Mouse (Mus musculus): ENCODE measurements at regions not wholly inside any gene's neighbourhood (a gene's known extent, or its start where the extent isn't known, plus 50 kb on each side); places are given as distances from the start of the nearest gene placed in this dataset.

DNA sequence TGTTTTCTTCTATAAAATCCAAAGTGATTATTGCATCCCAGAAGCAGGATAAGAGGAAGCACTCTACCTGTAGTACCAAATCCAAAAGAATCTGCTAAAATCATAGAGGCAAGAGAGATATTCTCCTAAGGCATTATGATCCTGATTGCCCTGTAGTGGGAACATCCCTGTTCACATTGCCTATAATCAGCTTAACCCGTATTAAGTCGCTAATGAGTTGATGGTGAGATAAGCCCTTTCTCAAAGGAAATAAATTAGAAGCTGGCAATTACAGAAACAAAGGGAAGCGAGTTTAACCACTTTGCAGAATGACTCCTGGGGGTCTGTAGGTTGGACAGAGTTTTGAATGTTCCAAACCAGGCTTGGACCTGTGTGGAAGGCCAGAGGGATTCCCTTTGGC is 190.4 kb upstream of the Gm9747 start:
- TF ChIP-seq CTCF (IDR thresholded peaks at IDR 0.05; ENCODE audit: borderline replicate concordance, insufficient read depth, low read length) (no peak), POLR2A (IDR thresholded peaks at IDR 0.05; ENCODE audit: low read depth, low read length) (no peak)
